Mouse (Mus musculus) stomach, embryonic 15.5 days (tissue): Measurements from ENCODE around the gene Vmn1r121. TPM values are rescaled to one million over a fixed set of nuclear protein-coding genes. Genes with fewer than 3 reads are reported as not detected.
"Not testable (repeated sequence)": the region's sequence is repeated elsewhere in the genome, so short reads cannot be mapped to it uniquely, and the experiment has no call there.

ENCODE experiments used
- ATAC-seq: fragments of 200-750 bp; cut with Nextera tagmentation; 2 replicates; pipeline ENCODE4 v1.8.0; 2017; ENCODE audit warnings: low read depth, moderate number of reproducible peaks, moderate TSS enrichment; ENCODE audit not compliant: insufficient read depth, low FRiP score
- H3K27ac ChIP-seq: fragments of 300-500 bp; sonication (generic); 2 replicates; pipeline ENCODE4 v1.5.1; 2015; ENCODE audit warnings: mild to moderate bottlenecking, inconsistent platforms
- H3K27me3 ChIP-seq: fragments of 300-500 bp; sonication (generic); replicated peaks from 2 replicates; pipeline ENCODE4 v1.6.1; 2015; ENCODE audit warnings: inconsistent platforms
- H3K36me3 ChIP-seq: fragments of 300-500 bp; sonication (generic); 2 replicates; pipeline ENCODE4 v1.6.1; 2015; ENCODE audit warnings: inconsistent platforms
- H3K4me1 ChIP-seq: fragments of 300-500 bp; sonication (generic); 2 replicates; pipeline ENCODE4 v1.6.1; 2015; ENCODE audit warnings: inconsistent platforms
- H3K4me2 ChIP-seq: fragments of 300-500 bp; sonication (generic); 2 replicates; pipeline ENCODE4 v1.6.1; 2015; ENCODE audit warnings: mild to moderate bottlenecking, inconsistent platforms
- H3K4me3 ChIP-seq: fragments of 300-500 bp; sonication (generic); replicated peaks from 2 replicates; pipeline ENCODE4 v1.5.1; 2015; ENCODE audit warnings: inconsistent platforms
- H3K9ac ChIP-seq: fragments of 300-500 bp; sonication (generic); 2 replicates; pipeline ENCODE4 v1.6.1; 2015; ENCODE audit warnings: inconsistent platforms
- H3K9me3 ChIP-seq: fragments of 300-500 bp; sonication (generic); 2 replicates; pipeline ENCODE4 v1.6.1; 2016; ENCODE audit warnings: inconsistent platforms
- WGBS: fragments of 180-500 bp; shearing (Covaris S2); methylation state at CpG from one replicate; pipeline ENCODE4 v1.1.7; 2015; 5-methylcytosine and 5-hydroxymethylcytosine counted together
- polyA plus RNA-seq: library from polyadenylated mRNA; unstranded; fragments of >200 nt; fragmentation: Nextera tagmentation; extraction: Ambion mirVana; gene quantifications from 2 replicates; pipeline ENCODE4 v1.2.1, GENCODE M21; 2015

Gene Vmn1r121
- not detected in 2 replicates for polyA plus RNA-seq

- not testable (repeated sequence) for H3K9ac ChIP-seq, H3K4me2 ChIP-seq, H3K36me3 ChIP-seq, H3K27ac ChIP-seq, ATAC-seq, H3K9me3 ChIP-seq, H3K4me3 ChIP-seq, H3K4me1 ChIP-seq, H3K27me3 ChIP-seq
- WGBS, result 77% methylated on average over 4 of the region's 5 CpGs
Observed at GRCm38 (mm10) chr7:21098413-21098812, at the start of gene Vmn1r121. TSS of gene Vmn1r121 (minus strand) at chr7:21098513.

- not testable (repeated sequence) for H3K9ac ChIP-seq, H3K9me3 ChIP-seq, ATAC-seq, H3K27me3 ChIP-seq, H3K4me3 ChIP-seq, H3K27ac ChIP-seq, H3K4me2 ChIP-seq, H3K36me3 ChIP-seq, H3K4me1 ChIP-seq
- 62% methylated on average over 3 of the region's 3 CpGs for WGBS
Observed at GRCm38 (mm10) chr7:21134028-21134427, 35.7 kb upstream of the Vmn1r121 start, which contains the start of gene Vmn1r122. TSS of gene Vmn1r122 (minus strand) at chr7:21134128.

GRCm38 (mm10) chr7:21053684-21054083 lies 44.6 kb downstream of the Vmn1r121 start, which contains the start of gene Vmn1r120:
TSS of gene Vmn1r120 (minus strand) at chr7:21053784.
- H3K27me3 ChIP-seq, H3K4me1 ChIP-seq, ATAC-seq, H3K36me3 ChIP-seq, H3K4me2 ChIP-seq, H3K27ac ChIP-seq, H3K9me3 ChIP-seq, H3K9ac ChIP-seq, H3K4me3 ChIP-seq: not testable (repeated sequence)
- 67% methylated on average over 1 of the region's 1 CpGs for WGBS

Other genes with a start within 250 kb of the Vmn1r121 start
- gene Vmn1r116, start 226.3 kb downstream of the Vmn1r121 start, polyA plus RNA-seq, result not detected in 2 replicates
- not detected in 2 replicates for gene Vmn1r117, start 214.4 kb downstream of the Vmn1r121 start, polyA plus RNA-seq
- gene Vmn1r118, start 186.2 kb downstream of the Vmn1r121 start, polyA plus RNA-seq, result not detected in 2 replicates
- not detected in 2 replicates for gene Vmn1r119, start 86.1 kb downstream of the Vmn1r121 start, polyA plus RNA-seq
- gene Vmn1r120, start 44.7 kb downstream of the Vmn1r121 start, polyA plus RNA-seq, result not detected in 2 replicates
- not detected in 2 replicates for gene Vmn1r122, start 35.6 kb upstream of the Vmn1r121 start, polyA plus RNA-seq
- gene Vmn1r123, start 63.7 kb upstream of the Vmn1r121 start, polyA plus RNA-seq, result not detected in 2 replicates
- not detected in 2 replicates for gene Gm5157, start 91.9 kb upstream of the Vmn1r121 start, polyA plus RNA-seq
- gene Vmn1r124, start 162.1 kb upstream of the Vmn1r121 start, polyA plus RNA-seq, result not detected in 2 replicates
- not detected in 2 replicates for gene Vmn1r125, start 173.7 kb upstream of the Vmn1r121 start, polyA plus RNA-seq
- not detected in 2 replicates for gene Vmn1r126, start 203.0 kb upstream of the Vmn1r121 start, polyA plus RNA-seq
- gene Vmn1r127, start 221.3 kb upstream of the Vmn1r121 start, polyA plus RNA-seq, result not detected in 2 replicates